Mouse (Mus musculus) cortical plate, adult 2 months (tissue): ENCODE results near the gene Slc7a11.

ENCODE experiments used
- CTCF ChIP-seq: fragments of 200-500 bp; IDR thresholded peaks from 2 replicates; pipeline ENCODE4 v1.5.1; 2011; ENCODE audit warnings: mild to moderate bottlenecking, control low read depth, low read length; ENCODE audit not compliant: insufficient read depth; ENCODE audit errors: extremely low read depth
- POLR2A ChIP-seq: fragments of 200-500 bp; IDR thresholded peaks from 2 replicates; pipeline ENCODE4 v1.6.1; 2011; ENCODE audit warnings: mild to moderate bottlenecking, low read length, control low read depth; ENCODE audit not compliant: insufficient read depth; ENCODE audit errors: extremely low read depth

DNA sequence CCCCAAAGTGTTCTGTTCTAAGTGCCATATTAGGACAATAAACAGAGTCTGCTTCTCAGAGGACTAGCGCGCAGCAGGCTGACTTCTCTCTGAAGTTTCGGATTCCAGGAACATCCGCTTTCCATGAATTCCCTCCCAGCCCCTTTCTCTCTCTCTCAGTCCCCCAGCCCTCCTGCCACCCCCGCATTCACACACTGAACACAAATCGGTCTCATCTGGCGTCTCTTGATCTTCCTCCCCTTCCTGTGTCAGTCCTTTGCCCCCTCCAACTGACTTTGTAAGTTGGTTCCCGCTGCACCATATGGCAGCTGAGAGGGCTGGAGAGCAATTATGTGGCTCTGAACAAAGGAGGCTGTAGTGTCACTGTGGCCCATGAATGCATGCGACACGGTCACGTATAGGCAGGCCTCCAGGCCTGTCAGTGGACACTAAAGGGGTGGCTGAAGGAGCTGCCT, 577.3 kb downstream of the Slc7a11 start:
- no peak for TF ChIP-seq POLR2A
- no peak for TF ChIP-seq CTCF
